Mouse (Mus musculus): ENCODE measurements around the gene Wipf3. TPM values are rescaled to one million over a fixed set of nuclear protein-coding genes. Genes with fewer than 3 reads are reported as not detected.

Wipf3 gene
- polyA plus RNA-seq, 1 experiment, result 8.8 TPM

GRCm38 (mm10) chr6:54485973-54486569 is 56.7 kb downstream of the Wipf3 start:
- no peak overlapping the region for H3K27ac ChIP-seq (ENCODE audit: insufficient read depth, low read depth, low read length)
- WGBS, result 68% methylated on average over 6 of the region's 6 CpGs
- no peak overlapping the region for H3K4me3 ChIP-seq (ENCODE audit: low read depth, low read length)

GRCm38 (mm10) chr6:54491074-54491473 is 61.7 kb downstream of the Wipf3 start:
- no peak overlapping the region for H3K27ac ChIP-seq (ENCODE audit: insufficient read depth, low read depth, low read length)
- H3K4me3 ChIP-seq (ENCODE audit: low read depth, low read length), result no peak overlapping the region
- no peaks in the 10 kb centered on the region for H3K27me3 ChIP-seq (ENCODE audit: control insufficient read depth, insufficient read depth, low read length)
- no peak for TF ChIP-seq CTCF (IDR thresholded peaks at IDR 0.05; ENCODE audit: extremely low read depth, insufficient read length, insufficient replicate concordance, low read depth, low read length)
- TF ChIP-seq POLR2A (IDR thresholded peaks at IDR 0.05; ENCODE audit: low read depth, low read length), result no peak
- WGBS, result 64% methylated on average over 7 of the region's 7 CpGs
- H3K4me1 ChIP-seq (ENCODE audit: control insufficient read depth, insufficient read depth, insufficient read length, low read length), result no peaks in the 10 kb centered on the region
- peaks cover 3% of the 10 kb centered on the region for H3K36me3 ChIP-seq (ENCODE audit: control insufficient read depth, insufficient read depth, low read length)

More at GRCm38 (mm10) chr6:54485973-54486569, 56.7 kb downstream of the Wipf3 start:
- peaks cover 4% of the 10 kb centered on the region; the same call in 1 of the 2 replicates for H3K4me1 ChIP-seq (ENCODE audit: control insufficient read depth, insufficient read depth, insufficient read length, low read length)
- H3K36me3 ChIP-seq (ENCODE audit: control insufficient read depth, insufficient read depth, low read length), result peaks cover 6% of the 10 kb centered on the region
- TF ChIP-seq POLR2A (IDR thresholded peaks at IDR 0.05; ENCODE audit: low read depth, low read length) (no peak), CTCF (IDR thresholded peaks at IDR 0.05; ENCODE audit: extremely low read depth, insufficient read length, insufficient replicate concordance, low read depth, low read length) (no peak)
- no peaks in the 10 kb centered on the region for H3K27me3 ChIP-seq (ENCODE audit: control insufficient read depth, insufficient read depth, low read length)

DNA sequence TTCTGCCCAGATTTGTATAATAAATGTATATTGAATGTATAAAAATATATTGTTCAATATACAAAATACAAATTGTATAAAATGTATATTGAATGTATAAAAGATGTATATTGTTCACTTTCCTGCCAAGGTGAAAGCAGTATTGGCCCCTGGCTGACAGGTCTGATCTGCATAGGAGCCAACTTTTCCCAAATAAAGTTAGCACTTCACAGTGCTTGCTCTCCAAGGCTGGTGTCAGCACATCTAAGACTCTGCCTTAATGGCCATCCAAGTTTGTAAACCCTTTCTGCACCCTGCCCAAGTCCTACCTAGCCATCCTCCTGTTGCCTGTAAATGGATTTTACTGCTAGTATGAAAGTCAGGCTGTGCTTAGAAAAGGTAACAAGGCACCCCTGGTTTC is 64.7 kb downstream of the Wipf3 start:
- Histone ChIP-seq H3K4me3 (ENCODE audit: low read depth, low read length) (no peak overlapping the region), H3K27me3 (ENCODE audit: control insufficient read depth, insufficient read depth, low read length) (no peaks in the 10 kb centered on the region), H3K27ac (ENCODE audit: insufficient read depth, low read depth, low read length) (no peak overlapping the region), H3K36me3 (ENCODE audit: control insufficient read depth, insufficient read depth, low read length) (no peaks in the 10 kb centered on the region), H3K4me1 (ENCODE audit: control insufficient read depth, insufficient read depth, insufficient read length, low read length) (no peaks in the 10 kb centered on the region)
- TF ChIP-seq POLR2A (IDR thresholded peaks at IDR 0.05; ENCODE audit: low read depth, low read length) (no peak), CTCF (IDR thresholded peaks at IDR 0.05; ENCODE audit: extremely low read depth, insufficient read length, insufficient replicate concordance, low read depth, low read length) (no peak)

- Histone ChIP-seq H3K36me3 (ENCODE audit: control insufficient read depth, insufficient read depth, low read length) (no peaks in the 10 kb centered on the region), H3K27ac (ENCODE audit: insufficient read depth, low read depth, low read length) (no peak overlapping the region), H3K4me3 (ENCODE audit: low read depth, low read length) (no peak overlapping the region), H3K4me1 (ENCODE audit: control insufficient read depth, insufficient read depth, insufficient read length, low read length) (no peaks in the 10 kb centered on the region), H3K27me3 (ENCODE audit: control insufficient read depth, insufficient read depth, low read length) (no peaks in the 10 kb centered on the region)
- WGBS, result 69% methylated on average over 11 of the region's 11 CpGs
- TF ChIP-seq CTCF (IDR thresholded peaks at IDR 0.05; ENCODE audit: extremely low read depth, insufficient read length, insufficient replicate concordance, low read depth, low read length) (no peak), POLR2A (IDR thresholded peaks at IDR 0.05; ENCODE audit: low read depth, low read length) (no peak)
These were observed 65.4 kb downstream of the Wipf3 start for GRCm38 (mm10) chr6:54494612-54495398.

DNA sequence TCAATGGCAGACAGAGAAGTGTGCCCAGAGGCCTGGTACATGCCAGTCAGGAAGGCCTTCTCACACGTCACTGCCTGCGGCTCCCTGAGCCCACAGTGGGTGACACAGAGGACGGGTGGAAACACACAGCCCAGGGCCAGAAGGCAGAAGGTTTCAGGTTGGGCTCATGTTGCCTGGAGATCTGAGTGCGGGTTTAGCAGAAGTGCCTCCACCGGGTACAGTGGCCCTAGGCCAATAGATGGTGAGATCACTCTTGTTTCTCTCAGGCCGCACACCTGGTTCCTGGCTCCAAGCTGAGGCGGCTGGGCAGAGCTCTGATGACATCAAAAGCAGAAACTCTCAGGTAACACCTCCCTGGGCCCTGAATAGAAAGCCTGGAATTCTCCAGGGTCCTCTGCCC is 66.8 kb downstream of the Wipf3 start:
- no peak for TF ChIP-seq CTCF (IDR thresholded peaks at IDR 0.05; ENCODE audit: extremely low read depth, insufficient read length, insufficient replicate concordance, low read depth, low read length)
- TF ChIP-seq POLR2A (IDR thresholded peaks at IDR 0.05; ENCODE audit: low read depth, low read length), result no peak
- no peaks in the 10 kb centered on the region for H3K27me3 ChIP-seq (ENCODE audit: control insufficient read depth, insufficient read depth, low read length)
- 90% methylated on average over 7 of the region's 7 CpGs for WGBS

GRCm38 (mm10) chr6:54502661-54503115 is 73.3 kb downstream of the Wipf3 start:
- no peaks in the 10 kb centered on the region for H3K27me3 ChIP-seq (ENCODE audit: control insufficient read depth, insufficient read depth, low read length)
- WGBS, result 39% methylated on average over 6 of the region's 6 CpGs
- no peak for TF ChIP-seq CTCF (IDR thresholded peaks at IDR 0.05; ENCODE audit: extremely low read depth, insufficient read length, insufficient replicate concordance, low read depth, low read length)
- no peak for TF ChIP-seq POLR2A (IDR thresholded peaks at IDR 0.05; ENCODE audit: low read depth, low read length)
- H3K4me3 ChIP-seq (ENCODE audit: low read depth, low read length), result no peak overlapping the region
- no peaks in the 10 kb centered on the region for H3K4me1 ChIP-seq (ENCODE audit: control insufficient read depth, insufficient read depth, insufficient read length, low read length)
- H3K27ac ChIP-seq (ENCODE audit: insufficient read depth, low read depth, low read length), result no peak overlapping the region
- no peaks in the 10 kb centered on the region for H3K36me3 ChIP-seq (ENCODE audit: control insufficient read depth, insufficient read depth, low read length)

More for the DNA sequence above, 66.8 kb downstream of the Wipf3 start:
- H3K36me3 ChIP-seq (ENCODE audit: control insufficient read depth, insufficient read depth, low read length), result no peaks in the 10 kb centered on the region
- no peak overlapping the region for H3K4me3 ChIP-seq (ENCODE audit: low read depth, low read length)
- H3K4me1 ChIP-seq (ENCODE audit: control insufficient read depth, insufficient read depth, insufficient read length, low read length), result no peaks in the 10 kb centered on the region
- no peak overlapping the region for H3K27ac ChIP-seq (ENCODE audit: insufficient read depth, low read depth, low read length)

DNA sequence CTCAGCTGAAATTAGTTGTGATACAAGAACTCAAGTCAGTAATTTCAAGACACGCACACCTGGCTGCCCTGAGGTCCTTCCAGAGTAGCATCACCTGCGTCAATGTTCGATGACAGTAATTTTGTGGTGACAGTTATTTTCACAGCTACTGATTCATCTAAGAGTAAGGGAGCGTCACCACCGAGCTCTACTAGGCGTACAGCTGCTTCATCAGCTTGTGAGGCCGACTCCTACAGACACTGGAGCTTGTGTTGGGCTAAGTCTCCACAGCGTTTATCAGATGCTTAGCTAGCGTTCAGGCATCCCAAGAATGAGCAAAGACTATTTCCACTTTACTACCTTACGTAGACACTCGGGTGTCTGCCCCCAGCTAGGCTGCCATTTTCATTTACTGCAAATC is 76.9 kb downstream of the Wipf3 start:
- Histone ChIP-seq H3K27ac (ENCODE audit: insufficient read depth, low read depth, low read length) (no peak overlapping the region), H3K27me3 (ENCODE audit: control insufficient read depth, insufficient read depth, low read length) (no peaks in the 10 kb centered on the region), H3K36me3 (ENCODE audit: control insufficient read depth, insufficient read depth, low read length) (no peaks in the 10 kb centered on the region), H3K4me3 (ENCODE audit: low read depth, low read length) (no peak overlapping the region), H3K4me1 (ENCODE audit: control insufficient read depth, insufficient read depth, insufficient read length, low read length) (no peaks in the 10 kb centered on the region)
- WGBS, result 84% methylated on average over 11 of the region's 11 CpGs
- no peak for TF ChIP-seq CTCF (IDR thresholded peaks at IDR 0.05; ENCODE audit: extremely low read depth, insufficient read length, insufficient replicate concordance, low read depth, low read length)
- no peak for TF ChIP-seq POLR2A (IDR thresholded peaks at IDR 0.05; ENCODE audit: low read depth, low read length)

Data from small intestine, adult 2 months (tissue).